Mouse (Mus musculus): ENCODE results near the gene Dtnb.

GRCm38 (mm10) chr12:3771080-3771479, 198.9 kb downstream of the Dtnb start:
- TF ChIP-seq CTCF (IDR thresholded peaks at IDR 0.05; ENCODE audit: control insufficient read depth, insufficient read depth, insufficient read length): no peak
- TF ChIP-seq MAX (IDR thresholded peaks at IDR 0.05): no peak
- TF ChIP-seq MYOD1 (IDR thresholded peaks at IDR 0.05; ENCODE audit: control insufficient read depth, insufficient read length, low read depth): no peak
- no peak for TF ChIP-seq CEBPB (IDR thresholded peaks at IDR 0.05; ENCODE audit: low read depth)

All from C2C12 (cell line).